Mouse (Mus musculus): ENCODE measurements around the gene Arap2. TPM values are rescaled to one million over a fixed set of nuclear protein-coding genes. Genes with fewer than 3 reads are reported as not detected.
"Not testable (repeated sequence)": the region's sequence is repeated elsewhere in the genome, so short reads cannot be mapped to it uniquely, and the experiment has no call there.

Gene Arap2
- polyA plus RNA-seq, 1 experiment from 2014 or later = 2.3 TPM

- H3K27me3 ChIP-seq (ENCODE audit: control insufficient read depth, insufficient read depth, low read length) = no peaks in the 10 kb centered on the region
- H3K9ac ChIP-seq (replicated peaks; ENCODE audit: low read length) = no peak overlapping the region
- no peak overlapping the region for H3K4me3 ChIP-seq (ENCODE audit: low read depth, low read length)
- WGBS = 80% methylated on average over 3 of the region's 3 CpGs
- H3K27ac ChIP-seq (replicated peaks; ENCODE audit: low read depth, low read length) = no peak overlapping the region
- H3K36me3 ChIP-seq (replicated peaks; ENCODE audit: control insufficient read depth, insufficient read depth, low read depth, low read length) = no peaks in the 10 kb centered on the region
- H3K4me2 ChIP-seq (ENCODE audit: low read depth, low read length) = no peak overlapping the region
- DNase-seq (ENCODE audit: low spot score) = no peak
- no peak for ATAC-seq (replicated peaks; ENCODE audit: insufficient number of reproducible peaks, low FRiP score, low TSS enrichment, low read depth)
- H3K9me3 ChIP-seq (replicated peaks; ENCODE audit: control insufficient read depth, low read length) = no peaks in the 10 kb centered on the region
- no peaks in the 10 kb centered on the region for H3K4me1 ChIP-seq (ENCODE audit: control insufficient read depth, insufficient read depth, low read length)
Observed at GRCm38 (mm10) chr5:62755808-62756527, 10.0 kb downstream of the Arap2 start.

- no peaks in the 10 kb centered on the region for H3K4me1 ChIP-seq (ENCODE audit: control insufficient read depth, insufficient read depth, low read length)
- 64% methylated on average over 3 of the region's 3 CpGs for WGBS
Observed at GRCm38 (mm10) chr5:62752934-62753333, 13.0 kb downstream of the Arap2 start.

GRCm38 (mm10) chr5:62751692-62752091 lies 14.3 kb downstream of the Arap2 start:
- DNase-seq (ENCODE audit: low spot score) = no peak
- no peaks in the 10 kb centered on the region for H3K36me3 ChIP-seq (replicated peaks; ENCODE audit: control insufficient read depth, insufficient read depth, low read depth, low read length)
- no peaks in the 10 kb centered on the region for H3K27me3 ChIP-seq (ENCODE audit: control insufficient read depth, insufficient read depth, low read length)
- H3K9ac ChIP-seq (replicated peaks; ENCODE audit: low read length) = no peak overlapping the region
- H3K27ac ChIP-seq (replicated peaks; ENCODE audit: low read depth, low read length) = no peak overlapping the region
- H3K4me2 ChIP-seq (ENCODE audit: low read depth, low read length) = no peak overlapping the region
- no peaks in the 10 kb centered on the region for H3K4me1 ChIP-seq (ENCODE audit: control insufficient read depth, insufficient read depth, low read length)
- no peaks in the 10 kb centered on the region for H3K9me3 ChIP-seq (replicated peaks; ENCODE audit: control insufficient read depth, low read length)
- H3K4me3 ChIP-seq (ENCODE audit: low read depth, low read length) = no peak overlapping the region
- ATAC-seq (replicated peaks; ENCODE audit: insufficient number of reproducible peaks, low FRiP score, low TSS enrichment, low read depth) = no peak
- WGBS = 69% methylated on average over 2 of the region's 2 CpGs

More at GRCm38 (mm10) chr5:62752934-62753333, 13.0 kb downstream of the Arap2 start:
- Histone ChIP-seq H3K4me2 (ENCODE audit: low read depth, low read length) (no peak overlapping the region), H3K4me3 (ENCODE audit: low read depth, low read length) (no peak overlapping the region), H3K9me3 (replicated peaks; ENCODE audit: control insufficient read depth, low read length) (no peaks in the 10 kb centered on the region), H3K9ac (replicated peaks; ENCODE audit: low read length) (no peak overlapping the region), H3K27me3 (ENCODE audit: control insufficient read depth, insufficient read depth, low read length) (no peaks in the 10 kb centered on the region), H3K36me3 (replicated peaks; ENCODE audit: control insufficient read depth, insufficient read depth, low read depth, low read length) (no peaks in the 10 kb centered on the region), H3K27ac (replicated peaks; ENCODE audit: low read depth, low read length) (no peak overlapping the region)
- DNase-seq (ENCODE audit: low spot score) = no peak
- ATAC-seq (replicated peaks; ENCODE audit: insufficient number of reproducible peaks, low FRiP score, low TSS enrichment, low read depth) = no peak

- WGBS = 94% methylated on average over 2 of the region's 2 CpGs
- Histone ChIP-seq H3K9ac (replicated peaks; ENCODE audit: low read length) (no peak overlapping the region), H3K27ac (replicated peaks; ENCODE audit: low read depth, low read length) (no peak overlapping the region)
Observed at GRCm38 (mm10) chr5:62748168-62748567, 17.8 kb downstream of the Arap2 start.

GRCm38 (mm10) chr5:62743220-62743922 lies 22.6 kb downstream of the Arap2 start:
- Histone ChIP-seq H3K27ac (replicated peaks; ENCODE audit: low read depth, low read length) (no peak overlapping the region), H3K4me2 (ENCODE audit: low read depth, low read length) (no peak overlapping the region), H3K4me1 (ENCODE audit: control insufficient read depth, insufficient read depth, low read length) (no peaks in the 10 kb centered on the region), H3K9ac (replicated peaks; ENCODE audit: low read length) (no peak overlapping the region), H3K27me3 (ENCODE audit: control insufficient read depth, insufficient read depth, low read length) (no peaks in the 10 kb centered on the region), H3K36me3 (replicated peaks; ENCODE audit: control insufficient read depth, insufficient read depth, low read depth, low read length) (no peaks in the 10 kb centered on the region), H3K9me3 (replicated peaks; ENCODE audit: control insufficient read depth, low read length) (no peaks in the 10 kb centered on the region), H3K4me3 (ENCODE audit: low read depth, low read length) (no peak overlapping the region)
- ATAC-seq (replicated peaks; ENCODE audit: insufficient number of reproducible peaks, low FRiP score, low TSS enrichment, low read depth) (no peak), DNase-seq (ENCODE audit: low spot score) (no peak)
- 86% methylated on average over 9 of the region's 9 CpGs for WGBS

More at GRCm38 (mm10) chr5:62748168-62748567, 17.8 kb downstream of the Arap2 start:
- DNase-seq (ENCODE audit: low spot score) = no peak
- Histone ChIP-seq H3K4me3 (ENCODE audit: low read depth, low read length) (no peak overlapping the region), H3K36me3 (replicated peaks; ENCODE audit: control insufficient read depth, insufficient read depth, low read depth, low read length) (no peaks in the 10 kb centered on the region), H3K9me3 (replicated peaks; ENCODE audit: control insufficient read depth, low read length) (no peaks in the 10 kb centered on the region), H3K27me3 (ENCODE audit: control insufficient read depth, insufficient read depth, low read length) (no peaks in the 10 kb centered on the region), H3K4me2 (ENCODE audit: low read depth, low read length) (no peak overlapping the region), H3K4me1 (ENCODE audit: control insufficient read depth, insufficient read depth, low read length) (no peaks in the 10 kb centered on the region)
- no peak for ATAC-seq (replicated peaks; ENCODE audit: insufficient number of reproducible peaks, low FRiP score, low TSS enrichment, low read depth)

- WGBS = 84% methylated on average over 9 of the region's 9 CpGs
- DNase-seq (ENCODE audit: low spot score) (no peak), ATAC-seq (replicated peaks; ENCODE audit: insufficient number of reproducible peaks, low FRiP score, low TSS enrichment, low read depth) (no peak)
- no peak overlapping the region for H3K27ac ChIP-seq (replicated peaks; ENCODE audit: low read depth, low read length)
- H3K27me3 ChIP-seq (ENCODE audit: control insufficient read depth, insufficient read depth, low read length) = no peaks in the 10 kb centered on the region
- no peaks in the 10 kb centered on the region for H3K36me3 ChIP-seq (replicated peaks; ENCODE audit: control insufficient read depth, insufficient read depth, low read depth, low read length)
- H3K4me2 ChIP-seq (ENCODE audit: low read depth, low read length) = no peak overlapping the region
- H3K4me3 ChIP-seq (ENCODE audit: low read depth, low read length) = no peak overlapping the region
- H3K9ac ChIP-seq (replicated peaks; ENCODE audit: low read length) = no peak overlapping the region
- H3K4me1 ChIP-seq (ENCODE audit: control insufficient read depth, insufficient read depth, low read length) = no peaks in the 10 kb centered on the region
- no peaks in the 10 kb centered on the region for H3K9me3 ChIP-seq (replicated peaks; ENCODE audit: control insufficient read depth, low read length)
Observed at GRCm38 (mm10) chr5:62739451-62740415, 26.2 kb downstream of the Arap2 start.

- H3K27ac ChIP-seq (replicated peaks; ENCODE audit: low read depth, low read length); DNase-seq (ENCODE audit: low spot score); H3K9ac ChIP-seq (replicated peaks; ENCODE audit: low read length); H3K4me2 ChIP-seq (ENCODE audit: low read depth, low read length); H3K36me3 ChIP-seq (replicated peaks; ENCODE audit: control insufficient read depth, insufficient read depth, low read depth, low read length); H3K27me3 ChIP-seq (ENCODE audit: control insufficient read depth, insufficient read depth, low read length); H3K4me3 ChIP-seq (ENCODE audit: low read depth, low read length); H3K4me1 ChIP-seq (ENCODE audit: control insufficient read depth, insufficient read depth, low read length); ATAC-seq (replicated peaks; ENCODE audit: insufficient number of reproducible peaks, low FRiP score, low TSS enrichment, low read depth); H3K9me3 ChIP-seq (replicated peaks; ENCODE audit: control insufficient read depth, low read length): not testable (repeated sequence)
- 95% methylated on average over 7 of the region's 7 CpGs for WGBS
Observed at GRCm38 (mm10) chr5:62730573-62730972, 35.4 kb downstream of the Arap2 start.
